Mouse (Mus musculus) frontal cortex, postnatal 36 days (tissue): Measurements from ENCODE around the gene Arhgdia.
A peak's percentile ranks its signal among the peaks of the same experiment; 100 is the strongest.
"Not testable (repeated sequence)": the region's sequence is repeated elsewhere in the genome, so short reads cannot be mapped to it uniquely, and the experiment has no call there.

Source experiments
- DNase-seq, 2 experiments: peaks; one replicate each; pipeline ENCODE4 v3.0.0; 2022; ENCODE audit warnings: low spot score in 2 of 2

Arhgdia gene

DNA sequence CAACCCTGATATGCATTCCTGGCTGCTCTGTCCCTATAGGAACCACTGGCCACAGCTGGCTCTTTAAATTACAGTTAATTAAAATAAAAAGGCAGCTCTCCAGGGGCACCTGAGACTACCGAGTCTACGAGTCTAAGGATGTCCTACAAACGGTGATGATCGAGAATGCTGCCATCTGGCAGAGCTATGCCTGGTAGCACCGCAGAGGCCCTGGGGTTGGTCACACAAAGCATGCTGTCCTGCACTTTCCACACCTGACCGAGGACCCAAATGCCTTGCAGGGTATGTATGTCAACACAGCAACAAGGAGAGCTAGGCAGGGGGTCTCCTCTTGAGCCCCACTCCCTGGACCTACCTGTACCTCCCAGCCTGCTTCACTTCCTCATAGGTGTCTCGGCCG lies 32.6 kb upstream of the Arhgdia start:
- no peak for DNase-seq

DNA sequence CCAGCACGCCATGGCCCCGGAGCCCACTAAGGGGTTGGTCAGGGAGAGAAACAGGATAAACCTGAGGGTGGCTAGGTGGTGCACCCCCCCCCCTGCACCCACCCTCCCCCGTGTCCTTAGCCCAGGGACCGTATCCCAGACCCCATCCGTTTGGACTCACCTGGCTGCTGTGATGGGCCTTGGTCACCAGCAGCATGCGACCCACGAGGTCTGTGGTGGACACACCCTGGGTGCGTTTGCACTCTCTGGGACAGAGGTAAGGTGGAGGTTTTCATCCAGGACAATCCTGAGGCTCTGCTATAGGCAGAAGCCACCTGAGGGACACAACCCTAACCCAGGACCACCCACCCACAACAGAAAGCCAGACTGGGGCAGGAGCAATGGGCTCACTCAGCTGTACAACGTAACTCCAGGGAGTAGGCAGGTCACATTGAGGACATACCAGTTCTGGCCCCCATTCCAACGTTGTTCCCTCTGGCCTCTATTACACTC lies 32.1 kb upstream of the Arhgdia start:
- no peak for DNase-seq

DNA sequence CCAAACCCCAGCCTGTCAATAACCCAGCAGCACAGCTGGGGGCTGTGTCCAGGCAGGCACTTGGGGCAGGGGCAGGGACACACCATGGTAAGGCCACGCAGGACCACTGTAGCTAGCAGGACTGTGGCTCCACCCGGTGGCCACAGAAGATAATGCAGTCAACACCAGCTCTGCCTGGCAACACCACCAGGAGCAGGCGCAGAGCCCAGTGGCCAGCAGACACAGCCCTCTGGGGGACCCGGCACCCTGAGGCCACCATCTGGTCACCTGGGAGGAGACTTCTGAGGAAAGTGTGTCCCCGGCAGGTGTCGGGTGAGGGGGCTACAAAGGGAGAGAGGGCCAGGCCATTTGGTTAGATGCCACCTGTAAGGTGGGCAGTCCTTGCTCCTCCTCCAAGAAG lies 31.3 kb upstream of the Arhgdia start:
- DNase-seq = peak in 1 of 2 experiments; percentile 65

- no peak for DNase-seq
Observed at GRCm38 (mm10) chr11:120610477-120611046, 29.1 kb upstream of the Arhgdia start.

DNA sequence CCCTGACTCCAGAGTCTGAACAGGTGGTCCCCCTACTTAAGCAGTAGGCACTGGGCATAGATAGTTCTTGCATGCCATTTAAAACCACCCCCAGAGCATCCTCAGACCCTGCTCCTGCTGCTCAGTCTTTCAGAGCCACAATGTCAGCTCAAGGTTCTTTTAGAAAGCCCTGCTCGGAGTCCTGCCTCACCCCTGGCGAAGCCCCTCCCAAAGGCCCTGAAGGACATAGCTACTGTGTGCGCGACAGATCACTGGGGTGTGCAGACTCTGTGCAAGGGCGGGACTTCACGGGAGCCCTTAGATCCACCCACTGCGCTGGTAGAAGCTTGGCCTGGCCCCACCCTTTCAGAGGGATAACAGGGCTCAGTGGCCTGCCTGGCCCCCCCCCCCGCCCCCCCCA lies 27.8 kb upstream of the Arhgdia start:
- DNase-seq = no peak

- DNase-seq = no peak
Observed at GRCm38 (mm10) chr11:120608241-120609034, 27.0 kb upstream of the Arhgdia start, which contains the start of gene Npb. Gene Npb, plus strand, starts transcription at chr11:120608477.

DNA sequence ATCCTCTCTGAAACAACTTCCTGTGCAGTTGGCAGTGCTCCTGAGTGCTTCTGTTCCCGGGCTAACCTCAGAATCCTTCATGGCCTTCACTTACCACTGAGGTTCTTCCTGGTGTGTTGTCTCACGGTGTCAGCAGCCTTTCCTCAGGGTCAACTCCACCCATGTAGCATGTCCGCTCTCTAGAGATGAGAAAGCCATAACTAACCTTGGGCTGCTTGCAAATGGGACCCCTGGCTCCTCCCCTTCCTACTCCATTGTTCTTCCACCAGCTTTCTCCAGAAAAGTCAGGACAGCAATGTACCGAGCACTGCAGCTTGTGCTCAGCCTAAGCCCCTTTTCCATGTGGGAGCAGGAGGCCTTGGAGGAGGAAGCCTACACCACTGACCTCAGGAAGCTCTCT lies 25.3 kb upstream of the Arhgdia start:
- DNase-seq = no peak

DNA sequence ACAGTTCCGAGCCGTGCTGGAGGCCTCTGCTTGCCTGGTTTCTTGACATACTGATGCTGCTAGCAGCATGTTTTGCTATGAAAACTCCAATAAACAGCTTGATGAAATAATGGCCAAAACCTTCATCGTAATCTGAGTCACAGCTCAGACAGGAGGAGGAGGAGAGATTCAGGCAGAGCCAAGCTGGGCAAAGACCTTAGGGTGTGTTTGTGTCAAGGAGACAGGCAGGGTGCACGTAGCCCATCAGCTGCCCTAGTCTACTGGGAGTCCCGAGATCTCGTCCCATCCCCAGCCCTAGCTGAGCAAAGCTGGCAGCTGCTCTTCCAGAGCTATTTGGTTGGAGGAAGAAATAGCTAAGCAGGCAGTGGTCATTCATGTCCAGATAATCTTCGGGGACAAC lies 24.2 kb upstream of the Arhgdia start:
- DNase-seq = no peak

GRCm38 (mm10) chr11:120603545-120603944 lies 22.1 kb upstream of the Arhgdia start:
- no peak for DNase-seq

GRCm38 (mm10) chr11:120600716-120601115 lies 19.3 kb upstream of the Arhgdia start:
- no peak for DNase-seq

GRCm38 (mm10) chr11:120598990-120599549 lies 17.6 kb upstream of the Arhgdia start:
- DNase-seq = no peak

- DNase-seq = peak; percentile 88 to 94
Observed at GRCm38 (mm10) chr11:120598283-120598989, 17.0 kb upstream of the Arhgdia start, which contains the start of the genes Alyref and Anapc11. Gene Alyref, minus strand, starts transcription at chr11:120598365. Gene Anapc11, plus strand, starts transcription at chr11:120598421.

DNA sequence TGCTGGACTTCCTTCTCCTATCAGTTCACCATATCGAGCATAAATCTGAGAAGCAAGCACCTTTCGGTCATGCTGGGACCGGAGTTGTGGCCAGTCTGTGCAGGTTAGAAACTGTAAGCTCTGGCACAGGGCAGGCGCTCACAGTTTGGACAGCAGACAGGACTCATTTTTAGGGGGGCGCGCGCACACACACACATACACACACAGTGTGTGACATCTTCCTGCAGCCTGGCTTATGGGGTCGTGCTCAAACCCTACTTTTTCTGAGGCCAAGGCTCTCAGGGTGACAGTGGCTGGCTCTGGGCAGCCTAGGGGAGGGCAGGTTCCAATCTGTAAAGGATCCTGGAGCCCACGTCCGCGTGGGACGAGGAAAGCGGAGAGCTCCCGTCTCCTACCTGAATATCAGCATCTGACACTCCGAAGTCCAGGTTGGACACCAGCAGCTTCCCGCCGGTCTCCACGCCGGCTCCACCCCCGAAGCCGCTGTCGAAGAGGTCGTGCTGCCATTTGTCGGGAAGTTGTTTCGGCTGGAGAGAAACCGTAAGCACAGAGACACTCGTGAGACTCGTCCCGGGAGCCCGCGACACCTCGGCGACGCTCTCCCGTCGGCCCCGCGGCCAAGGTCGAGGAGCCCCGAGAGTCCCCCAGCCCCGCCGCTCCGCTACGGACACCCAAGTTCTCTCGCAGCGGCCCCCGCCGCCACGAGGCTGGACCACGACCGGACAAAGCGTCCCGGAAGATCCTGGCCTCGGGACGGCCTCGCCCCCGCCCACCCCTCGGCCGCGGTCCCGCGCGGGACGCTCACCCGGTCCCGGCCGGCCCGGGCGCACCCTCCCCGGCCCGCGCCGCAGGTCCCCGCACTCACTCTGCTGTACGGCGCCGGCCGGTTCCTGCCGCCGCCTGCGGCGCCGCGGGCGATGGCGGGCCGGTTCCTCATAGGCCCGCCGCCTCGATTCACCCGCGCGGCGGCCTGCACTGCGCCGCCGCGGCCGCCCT lies 16.1 kb upstream of the Arhgdia start:
- no peak for DNase-seq

- no peak for DNase-seq
Observed at GRCm38 (mm10) chr11:120588531-120588930, 7.1 kb upstream of the Arhgdia start.

- DNase-seq = no peak
Observed at GRCm38 (mm10) chr11:120583937-120584336, 2.5 kb upstream of the Arhgdia start.

DNA sequence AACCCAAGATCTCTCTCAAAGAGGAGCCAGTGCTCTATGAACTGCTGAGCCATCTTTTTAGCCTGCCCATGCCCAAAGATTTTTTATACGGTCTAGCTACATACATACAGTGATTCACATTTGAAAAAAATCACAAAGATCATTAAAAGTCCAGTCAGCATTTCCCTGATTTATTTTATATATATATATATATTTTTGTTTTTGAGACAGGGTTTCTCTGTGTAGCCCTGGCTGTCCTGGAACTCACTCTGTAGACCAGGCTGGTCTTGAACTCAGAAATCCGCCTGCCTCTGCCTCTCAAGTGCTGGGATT lies 1.5 kb upstream of the Arhgdia start:
- DNase-seq = not testable (repeated sequence)

- DNase-seq = no peak
Observed at GRCm38 (mm10) chr11:120582268-120582981, 1.0 kb upstream of the Arhgdia start.

DNA sequence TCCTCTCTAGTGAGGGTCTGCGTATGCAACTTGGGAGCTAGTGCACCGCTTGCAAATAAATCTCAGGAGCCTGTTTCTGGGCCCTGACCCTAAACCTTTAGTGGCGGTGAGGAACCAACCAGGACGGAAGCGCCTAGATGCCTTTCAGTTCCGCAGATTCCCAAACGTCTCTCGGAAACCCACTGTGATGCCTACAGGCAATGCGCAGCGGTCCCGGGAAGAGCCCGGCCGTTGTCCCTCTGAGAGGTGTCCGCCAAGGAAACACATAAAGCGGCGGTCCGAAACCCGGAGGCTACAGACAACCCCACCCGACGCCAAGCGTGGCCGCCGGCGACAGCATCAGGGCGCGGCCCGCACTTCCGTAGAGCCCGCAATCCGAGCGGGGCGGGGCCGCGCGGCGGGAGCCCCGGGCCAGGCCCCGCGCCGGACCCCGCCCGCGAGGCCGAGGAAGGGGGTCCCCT lies 523 bp downstream of the Arhgdia start:
- DNase-seq = no peak

DNA sequence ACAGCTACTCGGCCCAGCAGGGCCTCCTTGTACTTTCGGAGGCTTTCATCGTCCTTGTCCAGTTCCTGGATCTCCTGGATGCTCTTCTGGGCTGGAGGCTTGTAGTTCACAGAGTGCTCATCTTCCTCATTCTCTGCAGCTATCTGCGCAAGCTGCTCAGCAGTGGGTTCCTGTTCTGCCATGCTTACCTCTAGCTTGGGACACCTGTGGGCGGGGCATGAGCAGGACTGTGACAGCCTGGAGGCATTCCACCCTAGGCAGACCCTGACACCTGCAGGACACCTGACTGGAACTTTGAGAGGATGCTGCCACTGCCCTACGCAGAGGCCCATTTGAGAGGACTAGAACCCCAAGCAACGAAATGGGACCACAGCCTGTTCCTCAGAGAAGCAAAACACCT lies 1.2 kb downstream of the Arhgdia start:
- no peak for DNase-seq
